Mouse (Mus musculus): ENCODE measurements around the gene Slc9a9.

- TF ChIP-seq POLR2A (IDR thresholded peaks at IDR 0.05; ENCODE audit: borderline replicate concordance, extremely low read depth, insufficient read depth, insufficient read length, poor library complexity, severe bottlenecking) (no peak), CTCF (IDR thresholded peaks at IDR 0.05; ENCODE audit: borderline replicate concordance, extremely low read depth, insufficient read depth, insufficient read length) (no peak)
Observed at GRCm38 (mm10) chr9:94685640-94686039, 15.9 kb downstream of the Slc9a9 start.
